Mouse (Mus musculus) CH12.LX (cell line): ENCODE measurements around the gene Csrp2. TPM values are rescaled to one million over a fixed set of nuclear protein-coding genes. Genes with fewer than 3 reads are reported as not detected.

Experiments used
- DNase-seq: peaks from one replicate; pipeline ENCODE4 v3.0.0-alpha.2; 2013; ENCODE audit errors: extremely low read depth
- H3K27ac ChIP-seq: 2 replicates; pipeline ENCODE4 v1.5.1; 2012; ENCODE audit warnings: low read depth, mild to moderate bottlenecking, control low read depth, moderate library complexity; ENCODE audit not compliant: insufficient read depth
- H3K27me3 ChIP-seq: replicated peaks from 2 replicates; pipeline ENCODE3; 2012; ENCODE audit warnings: inconsistent platforms
- H3K36me3 ChIP-seq, 2 experiments: replicated peaks in 1 of 2; 2 replicates each; pipeline versions ENCODE3 to v1.6.1; 2012; ENCODE audit warnings: inconsistent platforms in 1 of 2, low read length in 1 of 2, mild to moderate bottlenecking in 1 of 2, mixed read lengths in 1 of 2, moderate library complexity in 1 of 2; ENCODE audit not compliant: control insufficient read depth in 1 of 2, insufficient read depth in 1 of 2
- H3K4me1 ChIP-seq, 2 experiments: 2 replicates each; pipeline ENCODE4 v1.6.1; 2012; ENCODE audit warnings: inconsistent platforms in 1 of 2, moderate library complexity in 1 of 2; ENCODE audit not compliant: insufficient read depth in 2 of 2, control insufficient read depth in 1 of 2
- H3K4me2 ChIP-seq: 2 replicates; pipeline ENCODE4 v1.6.1; 2012; ENCODE audit warnings: low read depth, mild to moderate bottlenecking, control low read depth; ENCODE audit not compliant: poor library complexity, insufficient read depth, severe bottlenecking
- H3K4me3 ChIP-seq, 3 experiments: fragments of 150-350 bp in 1 of 3; sonication (generic) in 1 of 3; replicated peaks in 1 of 3; 2 replicates each; pipeline versions ENCODE3 to v1.5.1; 2011 to 2012; ENCODE audit warnings: low read depth in 2 of 3, low read length in 2 of 3, mild to moderate bottlenecking in 2 of 3, moderate library complexity in 2 of 3, control low read depth in 1 of 3, improper control_type of control experiment in 1 of 3, inconsistent platforms in 1 of 3, mixed read lengths in 1 of 3; ENCODE audit not compliant: poor library complexity in 1 of 3
- H3K79me2 ChIP-seq: replicated peaks from 2 replicates; pipeline ENCODE4 v1.6.1; 2012; ENCODE audit warnings: mild to moderate bottlenecking, moderate library complexity; ENCODE audit not compliant: control insufficient read depth, poor library complexity, insufficient read depth, severe bottlenecking; ENCODE audit errors: extremely low read depth
- H3K9ac ChIP-seq: 2 replicates; pipeline ENCODE4 v1.6.1; 2012; ENCODE audit warnings: low read depth, mild to moderate bottlenecking, control low read depth, moderate library complexity; ENCODE audit not compliant: insufficient read depth
- H3K9me3 ChIP-seq: replicated peaks from 2 replicates; pipeline ENCODE3; 2012; ENCODE audit warnings: low read length, inconsistent platforms, mixed read lengths
- BHLHE40 ChIP-seq: IDR thresholded peaks from 2 replicates; pipeline ENCODE4 v1.6.1; 2011; ENCODE audit warnings: mild to moderate bottlenecking, low read depth, low read length, improper control_type of control experiment
- CTCF ChIP-seq, 2 experiments: IDR thresholded peaks in 1 of 2; conservative IDR thresholded peaks in 1 of 2; 2 replicates each; pipeline ENCODE4 v1.5.1; 2011 to 2012; ENCODE audit warnings: low read depth in 2 of 2, low read length in 2 of 2, improper control_type of control experiment in 1 of 2, inconsistent platforms in 1 of 2, mild to moderate bottlenecking in 1 of 2, moderate library complexity in 1 of 2
- ELF1 ChIP-seq: IDR thresholded peaks from 2 replicates; pipeline ENCODE4 v1.6.1; 2014; ENCODE audit warnings: low read depth, mild to moderate bottlenecking, inconsistent platforms, low read length, improper control_type of control experiment
- IRF4 ChIP-seq: IDR thresholded peaks from 2 replicates; pipeline ENCODE4 v1.6.1; 2014; ENCODE audit warnings: low read depth, mild to moderate bottlenecking, inconsistent platforms, low read length, improper control_type of control experiment
- JUN ChIP-seq: IDR thresholded peaks from 2 replicates; pipeline ENCODE4 v1.6.1; 2011; ENCODE audit warnings: low read depth, mild to moderate bottlenecking, low read length, improper control_type of control experiment, moderate library complexity; ENCODE audit not compliant: insufficient read depth
- JUND ChIP-seq: conservative IDR thresholded peaks from 2 replicates; pipeline ENCODE4 v1.6.1; 2011; ENCODE audit warnings: low read depth, low read length, improper control_type of control experiment
- KAT2A ChIP-seq: IDR thresholded peaks from 2 replicates; pipeline ENCODE4 v1.6.1; 2012; ENCODE audit warnings: low read length, improper control_type of control experiment, inconsistent platforms; ENCODE audit not compliant: insufficient replicate concordance
- NRF1 ChIP-seq: IDR thresholded peaks from 2 replicates; pipeline ENCODE4 v1.6.1; 2014; ENCODE audit warnings: low read depth, mild to moderate bottlenecking, inconsistent platforms, low read length, improper control_type of control experiment, moderate library complexity
- PAX5 ChIP-seq: IDR thresholded peaks from 2 replicates; pipeline ENCODE4 v1.6.1; 2012; ENCODE audit warnings: low read length, inconsistent platforms, mixed read lengths
- POLR2AphosphoS2 ChIP-seq: IDR thresholded peaks from 2 replicates; pipeline ENCODE4 v1.6.1; 2011; ENCODE audit warnings: low read depth, low read length, improper control_type of control experiment
- RAD21 ChIP-seq: IDR thresholded peaks from 2 replicates; pipeline ENCODE4 v1.6.1; 2011; ENCODE audit warnings: low read depth, mild to moderate bottlenecking, low read length, improper control_type of control experiment, moderate library complexity
- RCOR1 ChIP-seq: conservative IDR thresholded peaks from 2 replicates; pipeline ENCODE4 v1.6.1; 2012; ENCODE audit warnings: low read depth, mild to moderate bottlenecking, inconsistent platforms, low read length, improper control_type of control experiment
- SMC3 ChIP-seq: IDR thresholded peaks from 2 replicates; pipeline ENCODE4 v1.6.1; 2011; ENCODE audit warnings: low read depth, low read length, improper control_type of control experiment
- TBP ChIP-seq: conservative IDR thresholded peaks from 2 replicates; pipeline ENCODE4 v1.6.1; 2011; ENCODE audit warnings: low read depth, low read length, improper control_type of control experiment
- TCF12 ChIP-seq: IDR thresholded peaks from 2 replicates; pipeline ENCODE4 v1.6.1; 2014; ENCODE audit warnings: low read depth, mild to moderate bottlenecking, inconsistent platforms, low read length, improper control_type of control experiment
- USF1 ChIP-seq: IDR thresholded peaks from 2 replicates; pipeline ENCODE4 v1.6.1; 2014; ENCODE audit warnings: low read depth, mild to moderate bottlenecking, inconsistent platforms, low read length, improper control_type of control experiment
- USF2 ChIP-seq: conservative IDR thresholded peaks from 2 replicates; pipeline ENCODE4 v1.6.1; 2011; ENCODE audit warnings: low read depth, low read length, improper control_type of control experiment
- ZKSCAN1 ChIP-seq: IDR thresholded peaks from 2 replicates; pipeline ENCODE4 v1.6.1; 2012; ENCODE audit warnings: low read depth, inconsistent platforms, low read length, improper control_type of control experiment, borderline replicate concordance
- ZMIZ1 ChIP-seq: IDR thresholded peaks from 2 replicates; pipeline ENCODE4 v1.6.1; 2012; ENCODE audit warnings: low read depth, mild to moderate bottlenecking, inconsistent platforms, low read length, improper control_type of control experiment
- ZNF384 ChIP-seq: IDR thresholded peaks from 2 replicates; pipeline ENCODE4 v1.6.1; 2012; ENCODE audit warnings: low read depth, low read length, improper control_type of control experiment, inconsistent platforms
- dilution Hi-C: fragments of 300-500 bp; cut with MboI; formaldehyde crosslinking; loops from 2 replicates; pipeline ENCODE4 v1.14.3; 2020; ENCODE audit warnings: low sequenced_read_pairs; ENCODE audit not compliant: extremely low pct_unique_long_range_greater_than_20kb, extremely low pct_ligation_motif_present
- in situ Hi-C: fragments of 300-500 bp; cut with MboI; formaldehyde crosslinking; loops from 3 replicates; pipeline ENCODE4 v1.14.3; 2019; ENCODE audit warnings: low sequenced_read_pairs, low pct_ligation_motif_present, low pct_unique_long_range_greater_than_20kb, mixed read lengths
- polyA plus RNA-seq: library from polyadenylated mRNA; unstranded; fragments of >175 nt; gene quantifications from 2 replicates; pipeline ENCODE4 v1.2.1, GENCODE M21; 2012; ENCODE audit warnings: low read depth; ENCODE audit not compliant: insufficient read length
- total RNA-seq, 2 experiments: library from RNA; depleted of rRNA; stranded (reverse); fragments of 300-350 nt in 1 of 2; fragments of >200 nt in 1 of 2; gene quantifications; 2 replicates each; pipeline ENCODE4 v1.2.3; 2012 to 2014

Csrp2 gene
- total and polyA plus RNA-seq, 3 experiments: 0.82 to 1.3 (median 0.87) TPM

DNA sequence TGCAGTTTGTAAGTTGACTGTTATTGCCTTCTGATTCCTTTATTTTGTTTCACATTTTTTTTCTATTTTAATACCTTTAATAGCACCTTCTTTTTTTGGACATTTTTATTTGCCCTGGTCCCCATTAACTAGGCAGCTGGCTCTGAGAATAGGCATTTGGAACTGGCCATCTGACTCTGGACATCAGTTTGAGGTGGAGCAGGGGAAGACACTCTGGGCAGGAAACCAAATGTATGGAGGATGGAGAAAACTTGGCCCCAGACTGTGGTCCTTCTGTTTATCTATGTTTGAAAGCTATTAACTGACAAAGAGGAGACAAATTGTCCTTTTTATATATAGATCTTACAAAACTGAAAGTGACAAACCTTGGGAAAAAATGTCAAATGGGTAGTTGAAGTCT lies 36.9 kb upstream of the Csrp2 start:
- in situ Hi-C loops (no loop called here), dilution Hi-C loops (no loop called here)

DNA sequence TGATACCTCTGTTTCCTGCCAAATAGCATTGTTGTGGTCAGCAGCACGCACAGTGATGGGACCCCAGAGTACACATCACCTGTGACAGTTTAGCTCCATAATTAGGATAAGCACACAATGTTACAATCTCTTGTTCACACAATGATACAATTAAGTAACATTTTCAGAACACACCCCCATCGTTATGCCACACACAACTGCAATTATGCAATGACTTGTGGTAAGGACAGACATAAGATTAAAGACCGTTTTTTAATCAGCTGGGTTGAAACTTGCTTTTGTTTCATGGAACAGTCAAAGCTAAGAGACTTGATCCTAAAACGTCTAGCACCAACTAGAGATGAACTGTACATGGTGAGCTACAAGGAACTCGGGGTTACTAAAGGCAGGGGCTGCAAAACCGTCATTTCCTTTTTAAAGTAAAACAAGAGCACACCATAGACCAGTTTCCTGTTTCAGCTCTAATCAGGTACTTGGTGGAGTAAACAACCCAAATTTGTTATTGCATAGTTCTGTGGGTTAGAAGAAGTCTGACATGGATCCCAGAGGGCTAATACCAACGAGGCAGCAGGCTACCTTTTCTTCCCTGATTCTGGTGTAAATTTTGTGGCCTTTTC lies 28.8 kb upstream of the Csrp2 start:
- H3K4me2 ChIP-seq: no peak overlapping the region; the same call in 1 of the 2 replicates
- in situ Hi-C loops: no loop called here
- H3K9me3 ChIP-seq: no peaks in the 10 kb centered on the region
- no peaks in the 10 kb centered on the region for H3K4me1 ChIP-seq
- H3K4me3 ChIP-seq: no peak overlapping the region
- H3K79me2 ChIP-seq: no peaks in the 10 kb centered on the region
- dilution Hi-C loops: no loop called here
- no peak overlapping the region for H3K9ac ChIP-seq
- DNase-seq: no peak
- no peaks in the 10 kb centered on the region for H3K36me3 ChIP-seq
- H3K27me3 ChIP-seq: no peaks in the 10 kb centered on the region
- no peak overlapping the region for H3K27ac ChIP-seq
- TF ChIP-seq RAD21: no peak
- no peak for TF ChIP-seq ZNF384
- TF ChIP-seq SMC3: no peak
- no peak for TF ChIP-seq USF1
- TF ChIP-seq PAX5: no peak

More for the DNA sequence above, 36.9 kb upstream of the Csrp2 start:
- Histone ChIP-seq H3K9ac (no peak overlapping the region), H3K36me3 (no peaks in the 10 kb centered on the region), H3K79me2 (no peaks in the 10 kb centered on the region), H3K27me3 (no peaks in the 10 kb centered on the region), H3K4me2 (no peak overlapping the region), H3K4me1 (no peaks in the 10 kb centered on the region), H3K27ac (no peak overlapping the region), H3K9me3 (no peaks in the 10 kb centered on the region), H3K4me3 (no peak overlapping the region)
- TF ChIP-seq BHLHE40 (no peak), USF2 (no peak), NRF1 (no peak), KAT2A (no peak), RCOR1 (no peak), CTCF (conservative IDR thresholded peaks at IDR 0.05 in 1 of 2, IDR thresholded peaks at IDR 0.05 in 1 of 2; ENCODE audit: low read depth in 2 of 2, low read length in 2 of 2) (no peak), POLR2AphosphoS2 (no peak), JUND (no peak), TCF12 (no peak), JUN (no peak), ELF1 (no peak), PAX5 (no peak), TBP (no peak), ZMIZ1 (no peak), IRF4 (no peak), ZKSCAN1 (no peak)
- DNase-seq: no peak
